Mouse (Mus musculus) MEL (cell line): ENCODE measurements at regions not wholly inside any gene's neighbourhood (a gene's known extent, or its start where the extent isn't known, plus 50 kb on each side); places are given as distances from the start of the nearest gene placed in this dataset.

Experiments
- DNase-seq: peaks from one replicate; pipeline ENCODE4 v3.0.0; 2011; ENCODE audit warnings: low read depth, low spot score
- H3K27ac ChIP-seq: 2 replicates; pipeline ENCODE4 v1.5.1; 2012; ENCODE audit warnings: low read depth, mild to moderate bottlenecking, control low read depth, low read length, moderate library complexity; ENCODE audit not compliant: control insufficient read depth
- H3K27me3 ChIP-seq, 2 experiments: fragments of 150-350 bp in 1 of 2; sonication (generic) in 1 of 2; 2 replicates each; pipeline ENCODE4 v1.6.1; 2012; ENCODE audit warnings: low read length in 2 of 2, mild to moderate bottlenecking in 2 of 2, improper control_type of control experiment in 1 of 2, moderate library complexity in 1 of 2; ENCODE audit not compliant: insufficient read depth in 2 of 2, control insufficient read depth in 1 of 2
- H3K36me3 ChIP-seq, 2 experiments: 2 replicates each; pipeline ENCODE4 v1.6.1; 2012 to 2014; ENCODE audit warnings: low read length in 2 of 2, improper control_type of control experiment in 1 of 2, inconsistent platforms in 1 of 2, mild to moderate bottlenecking in 1 of 2; ENCODE audit not compliant: insufficient read depth in 2 of 2, control insufficient read depth in 1 of 2
- H3K4me1 ChIP-seq, 2 experiments: fragments of 150-350 bp in 1 of 2; sonication (generic) in 1 of 2; 2 replicates each; pipeline ENCODE4 v1.6.1; 2012; ENCODE audit warnings: low read length in 2 of 2, improper control_type of control experiment in 1 of 2, mild to moderate bottlenecking in 1 of 2; ENCODE audit not compliant: insufficient read depth in 2 of 2, control insufficient read depth in 1 of 2
- H3K4me3 ChIP-seq, 2 experiments: fragments of 150-350 bp in 1 of 2; sonication (generic) in 1 of 2; 2 replicates each; pipeline ENCODE4 v1.5.1; 2012; ENCODE audit warnings: low read depth in 2 of 2, low read length in 2 of 2, mild to moderate bottlenecking in 2 of 2, moderate library complexity in 2 of 2, control low read depth in 1 of 2, improper control_type of control experiment in 1 of 2; ENCODE audit not compliant: control insufficient read depth in 1 of 2, insufficient read depth in 1 of 2
- H3K79me2 ChIP-seq: 2 replicates; pipeline ENCODE4 v1.6.1; 2012; ENCODE audit warnings: mild to moderate bottlenecking, low read length, moderate library complexity; ENCODE audit not compliant: control insufficient read depth, poor library complexity, insufficient read depth
- H3K9ac ChIP-seq: 2 replicates; pipeline ENCODE4 v1.6.1; 2012; ENCODE audit warnings: low read depth, mild to moderate bottlenecking, control low read depth, low read length, moderate library complexity; ENCODE audit not compliant: control insufficient read depth, poor library complexity, severe bottlenecking
- H3K9me3 ChIP-seq: fragments of 150-350 bp; sonication (generic); replicated peaks from 2 replicates; pipeline ENCODE4 v1.6.1; 2012; ENCODE audit warnings: mild to moderate bottlenecking, low read length, improper control_type of control experiment, moderate library complexity; ENCODE audit not compliant: insufficient read depth
- BHLHE40 ChIP-seq: IDR thresholded peaks from 2 replicates; pipeline ENCODE4 v1.6.1; 2012; ENCODE audit warnings: low read depth, mild to moderate bottlenecking, inconsistent platforms, low read length, improper control_type of control experiment, borderline replicate concordance
- CHD2 ChIP-seq: IDR thresholded peaks from 2 replicates; pipeline ENCODE4 v1.6.1; 2011; ENCODE audit warnings: low read length, improper control_type of control experiment
- CTCF ChIP-seq, 3 experiments: IDR thresholded peaks in 2 of 3; conservative IDR thresholded peaks in 1 of 3; 2 replicates each; pipeline ENCODE4 v1.5.1; 2011 to 2012; ENCODE audit warnings: low read length in 3 of 3, low read depth in 2 of 3, mild to moderate bottlenecking in 2 of 3, improper control_type of control experiment in 1 of 3, inconsistent platforms in 1 of 3, mixed read lengths in 1 of 3, moderate library complexity in 1 of 3; ENCODE audit not compliant: control insufficient read depth in 1 of 3, insufficient read depth in 1 of 3, poor library complexity in 1 of 3, severe bottlenecking in 1 of 3
- E2F4 ChIP-seq: IDR thresholded peaks from 2 replicates; pipeline ENCODE4 v1.6.1; 2011; ENCODE audit warnings: low read depth, low read length, improper control_type of control experiment, borderline replicate concordance
- GABPA ChIP-seq: IDR thresholded peaks from 2 replicates; pipeline ENCODE4 v1.6.1; 2012; ENCODE audit warnings: low read depth, mild to moderate bottlenecking, inconsistent platforms, low read length, improper control_type of control experiment, moderate library complexity
- GATA1 ChIP-seq: IDR thresholded peaks from 2 replicates; pipeline ENCODE4 v1.6.1; 2011; ENCODE audit warnings: low read depth, low read length, improper control_type of control experiment
- HCFC1 ChIP-seq: IDR thresholded peaks from 2 replicates; pipeline ENCODE4 v1.6.1; 2012; ENCODE audit warnings: low read depth, mild to moderate bottlenecking, inconsistent platforms, low read length, improper control_type of control experiment, moderate library complexity
- MAX ChIP-seq: IDR thresholded peaks from 2 replicates; pipeline ENCODE4 v1.6.1; 2011; ENCODE audit warnings: low read length, improper control_type of control experiment
- MXI1 ChIP-seq: IDR thresholded peaks from 2 replicates; pipeline ENCODE4 v1.6.1; 2011; ENCODE audit warnings: mild to moderate bottlenecking, low read depth, low read length, improper control_type of control experiment
- NELFE ChIP-seq: IDR thresholded peaks from 2 replicates; pipeline ENCODE4 v1.6.1; 2011; ENCODE audit warnings: low read depth, low read length, improper control_type of control experiment
- NRF1 ChIP-seq: IDR thresholded peaks from 2 replicates; pipeline ENCODE4 v1.6.1; 2014; ENCODE audit warnings: low read depth, mild to moderate bottlenecking, inconsistent platforms, low read length, improper control_type of control experiment, moderate library complexity; ENCODE audit not compliant: poor library complexity, insufficient read depth, severe bottlenecking
- POLR2AphosphoS5 ChIP-seq: IDR thresholded peaks from 2 replicates; pipeline ENCODE4 v1.6.1; 2012; ENCODE audit warnings: low read depth, borderline replicate concordance, mild to moderate bottlenecking, inconsistent platforms, low read length, moderate library complexity, mixed read lengths
- RAD21 ChIP-seq: IDR thresholded peaks from 2 replicates; pipeline ENCODE4 v1.6.1; 2011; ENCODE audit warnings: mild to moderate bottlenecking, low read depth, low read length, improper control_type of control experiment
- RCOR1 ChIP-seq: IDR thresholded peaks from 2 replicates; pipeline ENCODE4 v1.6.1; 2012; ENCODE audit warnings: low read depth, mild to moderate bottlenecking, inconsistent platforms, low read length, improper control_type of control experiment
- SIN3A ChIP-seq: IDR thresholded peaks from 2 replicates; pipeline ENCODE4 v1.6.1; 2012; ENCODE audit warnings: low read length, improper control_type of control experiment, inconsistent platforms
- TBP ChIP-seq: IDR thresholded peaks from 2 replicates; pipeline ENCODE4 v1.8.0; 2011; ENCODE audit warnings: low read depth, low read length, improper control_type of control experiment
- TCF12 ChIP-seq: IDR thresholded peaks from 2 replicates; pipeline ENCODE4 v1.6.1; 2014; ENCODE audit warnings: low read depth, mild to moderate bottlenecking, inconsistent platforms, low read length, improper control_type of control experiment, moderate library complexity
- USF1 ChIP-seq: IDR thresholded peaks from 2 replicates; pipeline ENCODE4 v1.6.1; 2014; ENCODE audit warnings: low read depth, mild to moderate bottlenecking, inconsistent platforms, low read length, improper control_type of control experiment, moderate library complexity
- USF2 ChIP-seq, 2 experiments: IDR thresholded peaks; 2 replicates each; pipeline ENCODE4 v1.6.1; 2011 to 2012; ENCODE audit warnings: improper control_type of control experiment in 2 of 2, low read length in 2 of 2, borderline replicate concordance in 1 of 2, inconsistent platforms in 1 of 2, low read depth in 1 of 2, mild to moderate bottlenecking in 1 of 2; ENCODE audit not compliant: insufficient read depth in 1 of 2
- ZC3H11A ChIP-seq: IDR thresholded peaks from 2 replicates; pipeline ENCODE4 v1.6.1; 2012; ENCODE audit warnings: low read depth, mild to moderate bottlenecking, inconsistent platforms, low read length, improper control_type of control experiment
- ZKSCAN1 ChIP-seq: IDR thresholded peaks from 2 replicates; pipeline ENCODE4 v1.6.1; 2012; ENCODE audit warnings: low read depth, mild to moderate bottlenecking, inconsistent platforms, low read length, improper control_type of control experiment, moderate library complexity
- ZMIZ1 ChIP-seq: IDR thresholded peaks from 2 replicates; pipeline ENCODE4 v1.6.1; 2012; ENCODE audit warnings: low read depth, mild to moderate bottlenecking, inconsistent platforms, low read length, improper control_type of control experiment, moderate library complexity

GRCm38 (mm10) chr1:185834171-185834570 is 282.9 kb downstream of the Lyplal1 start:
- no peaks in the 10 kb centered on the region for H3K36me3 ChIP-seq
- no peaks in the 10 kb centered on the region for H3K4me1 ChIP-seq
- no peak overlapping the region for H3K27ac ChIP-seq
- no peak for DNase-seq
- H3K27me3 ChIP-seq: no peaks in the 10 kb centered on the region
- no peak overlapping the region for H3K4me3 ChIP-seq
- no peaks in the 10 kb centered on the region for H3K9me3 ChIP-seq
- no peak overlapping the region for H3K9ac ChIP-seq
- TF ChIP-seq GABPA (no peak), CHD2 (no peak), HCFC1 (no peak), GATA1 (no peak), NRF1 (no peak), RCOR1 (no peak), NELFE (no peak), E2F4 (no peak), TBP (no peak), ZKSCAN1 (no peak), BHLHE40 (no peak), POLR2AphosphoS5 (no peak), USF1 (no peak), TCF12 (no peak)
- H3K79me2 ChIP-seq: no peaks in the 10 kb centered on the region

- Histone ChIP-seq H3K9ac (no peak overlapping the region), H3K9me3 (no peaks in the 10 kb centered on the region), H3K4me3 (no peak overlapping the region), H3K79me2 (no peaks in the 10 kb centered on the region), H3K27me3 (no peaks in the 10 kb centered on the region), H3K27ac (no peak overlapping the region)
- DNase-seq: no peak
- TF ChIP-seq ZC3H11A (no peak), CTCF (IDR thresholded peaks at IDR 0.05 in 2 of 3, conservative IDR thresholded peaks at IDR 0.05 in 1 of 3; ENCODE audit: control insufficient read depth in 1 of 3, insufficient read depth in 1 of 3, low read depth in 2 of 3, low read length in 3 of 3, poor library complexity in 1 of 3, severe bottlenecking in 1 of 3) (no peak), SIN3A (no peak), RAD21 (no peak), ZMIZ1 (no peak), USF2 (IDR thresholded peaks at IDR 0.05; ENCODE audit: borderline replicate concordance in 1 of 2, insufficient read depth in 1 of 2, low read depth in 1 of 2, low read length in 2 of 2) (no peak), BHLHE40 (no peak), E2F4 (no peak), MAX (no peak), MXI1 (no peak)
- TF ChIP-seq, all 39 proteins: peak for 0
- Histone ChIP-seq H3K4me1 (no peaks in the 10 kb centered on the region), H3K36me3 (no peaks in the 10 kb centered on the region)
Observed at GRCm38 (mm10) chr1:185836632-185837281, 280.4 kb downstream of the Lyplal1 start.
